Mouse (Mus musculus) lung, embryonic 16.5 days (tissue): ENCODE results near the gene Kirrel3. TPM values are rescaled to one million over a fixed set of nuclear protein-coding genes. Genes with fewer than 3 reads are reported as not detected.

Experiments used
- ATAC-seq: fragments of 200-750 bp; cut with Nextera tagmentation; 2 replicates; pipeline ENCODE4 v1.8.0; 2017; ENCODE audit warnings: low read depth, mild to moderate bottlenecking, moderate library complexity
- H3K27ac ChIP-seq: fragments of 300-500 bp; sonication (generic); 2 replicates; pipeline ENCODE4 v1.5.1; 2014; ENCODE audit warnings: mild to moderate bottlenecking, control low read depth, low read length
- H3K27me3 ChIP-seq: fragments of 300-500 bp; sonication (generic); 2 replicates; pipeline ENCODE4 v1.6.1; 2014; ENCODE audit warnings: low read depth, low read length, mixed read lengths; ENCODE audit not compliant: control insufficient read depth, insufficient read depth
- H3K36me3 ChIP-seq: fragments of 300-500 bp; sonication (generic); 2 replicates; pipeline ENCODE4 v1.6.1; 2014; ENCODE audit warnings: low read length; ENCODE audit not compliant: control insufficient read depth, insufficient read depth
- H3K4me1 ChIP-seq: fragments of 300-500 bp; sonication (generic); replicated peaks from 2 replicates; pipeline ENCODE4 v1.6.1; 2014; ENCODE audit warnings: low read length, mixed read lengths; ENCODE audit not compliant: control insufficient read depth, insufficient read depth
- H3K4me2 ChIP-seq: fragments of 300-500 bp; sonication (generic); 2 replicates; pipeline ENCODE4 v1.6.1; 2014; ENCODE audit warnings: low read depth, low read length, control low read depth
- H3K4me3 ChIP-seq: fragments of 300-500 bp; sonication (generic); 2 replicates; pipeline ENCODE4 v1.5.1; 2014; ENCODE audit warnings: mild to moderate bottlenecking, low read length, control low read depth
- H3K9ac ChIP-seq: fragments of 300-500 bp; sonication (generic); 2 replicates; pipeline ENCODE4 v1.6.1; 2014; ENCODE audit warnings: low read length, control low read depth
- H3K9me3 ChIP-seq: fragments of 300-500 bp; sonication (generic); 2 replicates; pipeline ENCODE4 v1.6.1; 2016; ENCODE audit warnings: low read length; ENCODE audit not compliant: control insufficient read depth
- WGBS: fragments of 180-500 bp; shearing (Covaris S2); extraction: QIAGEN DNeasy Blood & Tissue Kit; methylation state at CpG from one replicate; pipeline ENCODE4 v1.1.7; 2014; 5-methylcytosine and 5-hydroxymethylcytosine counted together
- polyA plus RNA-seq: library from polyadenylated mRNA; unstranded; fragments of >200 nt; fragmentation: Nextera tagmentation; extraction: Ambion mirVana; gene quantifications from 2 replicates; pipeline ENCODE4 v1.2.1, GENCODE M21; 2015

Kirrel3 gene
- polyA plus RNA-seq, 1 experiment from 2014 or later: 1.2 TPM

DNA sequence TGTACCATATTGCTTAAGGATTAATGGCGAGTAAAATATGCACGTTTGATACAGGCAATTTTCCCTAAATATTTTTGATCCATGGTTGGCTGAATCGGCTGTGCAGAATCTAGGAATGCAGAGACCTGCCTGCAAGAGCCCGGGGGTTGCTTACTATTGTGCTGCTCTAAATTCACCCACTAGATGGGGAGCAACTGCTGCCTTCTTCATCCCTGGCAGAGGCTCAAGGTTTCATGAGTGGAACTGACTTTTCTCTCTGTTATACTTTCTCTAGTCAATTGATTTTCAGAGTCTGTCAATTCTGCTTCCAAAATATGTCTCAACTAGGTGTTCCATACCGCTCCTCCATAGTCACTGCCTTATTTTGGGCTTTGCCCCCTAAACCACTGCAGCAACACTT lies 545.1 kb downstream of the Kirrel3 start:
- Histone ChIP-seq H3K27me3 (no peaks in the 10 kb centered on the region), H3K4me1 (peaks cover 8% of the 10 kb centered on the region; the same call in 1 of the 2 replicates), H3K4me2 (no peak overlapping the region), H3K9me3 (no peaks in the 10 kb centered on the region), H3K27ac (no peak overlapping the region), H3K36me3 (no peaks in the 10 kb centered on the region), H3K9ac (no peak overlapping the region), H3K4me3 (no peak overlapping the region)
- 52% methylated on average over 5 of the region's 5 CpGs for WGBS
- no peak for ATAC-seq

GRCm38 (mm10) chr9:35032457-35032856 lies 546.8 kb downstream of the Kirrel3 start:
- 69% methylated on average over 6 of the region's 6 CpGs for WGBS
- Histone ChIP-seq H3K9ac (no peak overlapping the region), H3K4me2 (no peak overlapping the region), H3K27ac (no peak overlapping the region), H3K9me3 (peaks cover 5% of the 10 kb centered on the region; the same call in 1 of the 2 replicates), H3K4me3 (no peak overlapping the region), H3K4me1 (0 out of 2 replicates have a peak, but pooled peaks cover 3% of the 10 kb centered on the region), H3K27me3 (no peaks in the 10 kb centered on the region), H3K36me3 (no peaks in the 10 kb centered on the region)
- no peak for ATAC-seq

DNA sequence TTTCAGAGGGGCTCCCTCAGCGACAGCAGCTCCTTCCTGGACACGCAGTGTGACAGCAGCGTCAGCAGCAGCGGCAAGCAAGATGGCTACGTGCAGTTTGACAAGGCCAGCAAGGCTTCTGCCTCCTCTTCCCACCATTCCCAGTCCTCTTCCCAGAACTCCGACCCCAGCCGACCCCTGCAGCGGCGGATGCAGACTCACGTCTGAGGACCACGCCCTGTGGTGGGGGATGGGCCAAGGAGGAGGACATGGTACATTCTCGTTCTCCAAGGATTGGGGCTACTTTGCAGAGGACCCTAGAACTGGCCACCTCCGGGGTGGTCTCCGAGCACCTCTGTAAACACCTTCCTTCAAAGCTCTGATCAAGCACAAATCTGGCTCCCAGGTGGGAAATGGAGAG lies 549.4 kb downstream of the Kirrel3 start:
- Histone ChIP-seq H3K4me2 (no peak overlapping the region), H3K27ac (no peak overlapping the region), H3K4me3 (no peak overlapping the region), H3K36me3 (no peaks in the 10 kb centered on the region), H3K4me1 (peaks cover 21% of the 10 kb centered on the region), H3K27me3 (no peaks in the 10 kb centered on the region), H3K9ac (no peak overlapping the region), H3K9me3 (peaks cover 5% of the 10 kb centered on the region; the same call in 1 of the 2 replicates)
- WGBS: 34% methylated on average over 14 of the region's 14 CpGs
- ATAC-seq: no peak

- Histone ChIP-seq H3K4me3 (no peak overlapping the region), H3K4me2 (no peak overlapping the region), H3K36me3 (no peaks in the 10 kb centered on the region), H3K27me3 (no peaks in the 10 kb centered on the region), H3K9ac (peak overlapping the region; percentile 25; the same call in 1 of the 2 replicates), H3K4me1 (peaks cover 35% of the 10 kb centered on the region), H3K27ac (peak overlapping the region; percentile 91), H3K9me3 (peaks cover 5% of the 10 kb centered on the region; the same call in 1 of the 2 replicates)
- ATAC-seq: peak; percentile 71
- 25% methylated on average over 7 of the region's 7 CpGs for WGBS
Measured at GRCm38 (mm10) chr9:35038922-35039586, 553.4 kb downstream of the Kirrel3 start.

DNA sequence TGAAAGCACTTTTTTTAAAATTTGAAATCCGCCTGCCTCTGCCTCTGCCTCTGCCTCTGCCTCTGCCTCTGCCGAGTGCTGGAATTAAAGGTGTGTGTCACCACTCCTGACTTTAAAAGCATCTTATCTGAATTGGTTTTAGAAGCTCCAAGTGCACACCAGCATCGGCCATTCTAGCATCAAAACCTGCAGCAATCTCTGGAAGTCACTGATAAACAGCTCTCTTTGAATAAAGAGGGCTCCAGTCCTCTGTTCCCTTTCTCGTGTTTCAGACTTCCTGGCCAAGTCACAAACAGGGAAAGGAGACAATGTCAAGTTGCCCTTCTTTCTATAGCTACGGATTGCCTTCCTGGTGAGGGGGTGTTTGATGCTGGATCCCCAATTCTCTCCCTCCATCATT lies 554.2 kb downstream of the Kirrel3 start:
- Histone ChIP-seq H3K9ac (no peak overlapping the region), H3K4me3 (no peak overlapping the region), H3K4me1 (peaks cover 42% of the 10 kb centered on the region), H3K27me3 (no peaks in the 10 kb centered on the region), H3K36me3 (no peaks in the 10 kb centered on the region), H3K9me3 (peaks cover 5% of the 10 kb centered on the region; the same call in 1 of the 2 replicates), H3K4me2 (no peak overlapping the region), H3K27ac (peak overlapping the region; percentile 91)
- WGBS: 41% methylated on average over 5 of the region's 5 CpGs
- ATAC-seq: no peak

DNA sequence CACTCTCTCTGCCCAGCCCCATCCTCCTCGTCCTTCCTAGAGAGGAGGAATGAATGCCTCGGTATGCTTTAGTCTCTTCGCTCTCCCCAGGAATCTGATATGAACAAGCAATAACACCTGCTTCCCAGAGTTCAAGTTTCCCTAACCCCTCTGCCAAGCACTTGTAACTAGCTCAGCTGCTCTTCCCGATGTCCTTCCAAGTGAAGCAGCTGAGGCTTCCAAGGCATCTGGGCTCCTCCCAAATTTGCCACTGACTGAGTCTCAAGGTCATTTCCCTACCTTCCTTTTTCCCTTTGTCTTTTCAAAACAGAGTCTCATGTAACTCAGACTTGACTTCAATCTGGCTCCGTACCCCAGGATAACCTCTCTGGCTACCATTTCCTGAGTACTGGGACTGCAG lies 555.8 kb downstream of the Kirrel3 start:
- Histone ChIP-seq H3K36me3 (no peaks in the 10 kb centered on the region), H3K4me1 (peaks cover 47% of the 10 kb centered on the region), H3K27me3 (no peaks in the 10 kb centered on the region), H3K9me3 (peaks cover 5% of the 10 kb centered on the region; the same call in 1 of the 2 replicates), H3K27ac (no peak overlapping the region), H3K9ac (no peak overlapping the region), H3K4me2 (no peak overlapping the region), H3K4me3 (no peak overlapping the region)
- 50% methylated on average over 5 of the region's 5 CpGs for WGBS
- ATAC-seq: no peak

DNA sequence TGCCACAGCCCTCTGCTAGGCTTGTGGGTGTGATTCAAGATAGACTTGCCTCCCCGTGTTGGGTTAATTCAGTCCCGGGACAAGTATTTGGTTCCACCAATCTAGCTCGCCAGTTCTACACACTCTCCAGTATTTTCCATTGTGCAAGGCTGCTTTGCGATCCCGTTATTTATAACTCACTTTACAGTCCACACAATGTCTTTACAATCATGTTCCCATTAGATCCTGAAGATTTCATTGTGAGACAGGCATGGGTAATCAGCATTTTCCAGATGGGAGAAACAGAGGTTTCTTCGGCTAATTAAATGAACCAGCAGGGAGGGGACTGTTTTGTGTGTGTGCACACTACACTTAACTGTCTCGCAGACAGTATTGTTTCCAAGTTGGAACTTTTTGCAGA lies 557.9 kb downstream of the Kirrel3 start:
- ATAC-seq: no peak
- Histone ChIP-seq H3K4me2 (no peak overlapping the region), H3K9ac (no peak overlapping the region), H3K4me3 (no peak overlapping the region), H3K27me3 (no peaks in the 10 kb centered on the region), H3K9me3 (no peaks in the 10 kb centered on the region), H3K27ac (no peak overlapping the region; the same call in 1 of the 2 replicates), H3K36me3 (peaks cover 10% of the 10 kb centered on the region), H3K4me1 (peaks cover 41% of the 10 kb centered on the region)
- 80% methylated on average over 7 of the region's 7 CpGs for WGBS

DNA sequence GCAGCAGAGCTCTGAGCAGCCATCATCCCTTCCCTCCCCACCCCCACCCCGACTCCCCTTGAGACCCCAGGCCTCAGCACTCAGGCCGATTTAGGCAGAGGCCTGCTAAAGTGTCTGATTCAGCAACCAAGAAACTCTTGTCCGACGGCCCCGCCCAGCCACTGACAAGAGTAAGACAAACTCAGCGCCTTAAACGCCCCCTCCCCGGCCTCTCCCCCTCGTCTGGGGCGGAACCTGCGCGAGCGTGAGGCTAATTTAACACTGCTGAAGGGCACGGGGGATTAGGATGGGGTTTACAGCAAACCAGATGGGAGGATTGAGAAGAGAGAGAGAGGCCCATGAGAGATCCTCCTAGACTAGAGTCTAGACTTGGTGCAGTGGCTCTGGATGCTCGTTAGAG lies 558.8 kb downstream of the Kirrel3 start:
- WGBS: 19% methylated on average over 15 of the region's 15 CpGs
- peak overlapping the region; percentile 42 for H3K9ac ChIP-seq
- H3K9me3 ChIP-seq: no peaks in the 10 kb centered on the region
- ATAC-seq: no peak
- peak overlapping the region; percentile 95 for H3K27ac ChIP-seq
- H3K4me1 ChIP-seq: peaks cover 34% of the 10 kb centered on the region
- no peak overlapping the region for H3K4me2 ChIP-seq
- no peak overlapping the region for H3K4me3 ChIP-seq
- H3K36me3 ChIP-seq: peaks cover 10% of the 10 kb centered on the region
- H3K27me3 ChIP-seq: no peaks in the 10 kb centered on the region

DNA sequence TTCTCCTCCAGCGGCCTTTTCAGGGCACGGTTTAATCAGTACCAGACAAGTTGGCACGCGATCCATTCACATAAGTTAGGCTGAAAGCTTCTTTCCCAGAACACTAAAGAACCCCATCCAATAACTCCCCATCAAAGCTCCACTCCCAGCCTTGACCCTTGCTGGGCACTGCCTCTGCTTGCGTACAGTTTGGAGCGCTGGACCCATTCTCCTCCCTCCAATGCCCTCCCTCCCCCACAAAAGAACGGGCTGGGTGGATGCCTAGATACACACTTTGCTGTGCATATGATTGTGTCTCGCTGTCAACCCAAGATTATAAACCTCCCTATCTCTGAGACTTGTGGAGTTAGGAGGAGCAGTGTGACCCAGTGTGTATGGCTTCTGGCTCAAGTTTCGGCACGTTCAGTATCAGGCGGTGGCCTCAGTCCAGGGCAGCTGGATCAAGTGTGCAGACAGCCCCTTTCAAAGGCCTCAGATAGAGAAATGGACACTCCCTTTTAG lies 559.4 kb downstream of the Kirrel3 start:
- WGBS: 31% methylated on average over 11 of the region's 11 CpGs
- H3K36me3 ChIP-seq: peaks cover 10% of the 10 kb centered on the region
- H3K4me1 ChIP-seq: peaks cover 29% of the 10 kb centered on the region
- peak overlapping the region; percentile 95 for H3K27ac ChIP-seq
- H3K4me3 ChIP-seq: no peak overlapping the region
- ATAC-seq: peak; percentile 87
- H3K27me3 ChIP-seq: no peaks in the 10 kb centered on the region
- no peaks in the 10 kb centered on the region for H3K9me3 ChIP-seq
- H3K4me2 ChIP-seq: peak overlapping the region; percentile 10; the same call in 1 of the 2 replicates
- H3K9ac ChIP-seq: peak overlapping the region; percentile 42; the same call in 1 of the 2 replicates
